Mouse (Mus musculus) thymus, adult 2 months (tissue): ENCODE results near the gene Det1. TPM values are rescaled to one million over a fixed set of nuclear protein-coding genes. Genes with fewer than 3 reads are reported as not detected.

Experiments used
- DNase-seq: peaks from one replicate; pipeline ENCODE4 v3.0.0; 2021
- H3K27ac ChIP-seq: fragments of 200-500 bp; 2 replicates; pipeline ENCODE4 v1.5.1; 2012; ENCODE audit warnings: low read length, control low read depth; ENCODE audit not compliant: control insufficient read depth, insufficient read depth
- H3K27me3 ChIP-seq: fragments of 200-500 bp; 2 replicates; pipeline ENCODE4 v1.6.1; 2012; ENCODE audit warnings: mild to moderate bottlenecking, low read length, moderate library complexity, mixed read lengths; ENCODE audit not compliant: control insufficient read depth, insufficient read depth
- H3K36me3 ChIP-seq: fragments of 200-500 bp; 2 replicates; pipeline ENCODE4 v1.6.1; 2012; ENCODE audit warnings: mild to moderate bottlenecking, low read length, moderate library complexity; ENCODE audit not compliant: control insufficient read depth, insufficient read depth
- H3K4me1 ChIP-seq: fragments of 200-500 bp; replicated peaks from 2 replicates; pipeline ENCODE4 v1.6.1; 2012; ENCODE audit warnings: low read length; ENCODE audit not compliant: control insufficient read depth, insufficient read depth
- H3K4me3 ChIP-seq: fragments of 200-500 bp; 2 replicates; pipeline ENCODE4 v1.5.1; 2012; ENCODE audit warnings: mild to moderate bottlenecking, low read length, control low read depth, moderate library complexity; ENCODE audit not compliant: control insufficient read depth, insufficient read depth
- CTCF ChIP-seq: fragments of 200-500 bp; IDR thresholded peaks from 2 replicates; pipeline ENCODE4 v1.5.1; 2012; ENCODE audit warnings: mild to moderate bottlenecking, control low read depth, low read length, moderate library complexity, borderline replicate concordance; ENCODE audit not compliant: control insufficient read depth, poor library complexity, insufficient read depth; ENCODE audit errors: extremely low read depth
- POLR2A ChIP-seq: fragments of 200-500 bp; IDR thresholded peaks from 2 replicates; pipeline ENCODE4 v1.6.1; 2012; ENCODE audit warnings: mild to moderate bottlenecking, low read length, control low read depth, moderate library complexity; ENCODE audit not compliant: control insufficient read depth, poor library complexity, insufficient read depth; ENCODE audit errors: extremely low read depth
- whole genome bisulfite sequencing: fragments of 180-500 bp; shearing (Covaris S2); methylation state at CpG from one replicate; pipeline ENCODE4 v1.1.7; 2018; 5-methylcytosine and 5-hydroxymethylcytosine counted together
- polyA plus RNA-seq: library from polyadenylated mRNA; depleted of rRNA; stranded (reverse); fragments of >200 nt; gene quantifications from 2 replicates; pipeline ENCODE4 v1.2.3, GENCODE M21; 2012

Gene Det1
- polyA plus RNA-seq, 1 experiment = 32.7 TPM

GRCm38 (mm10) chr7:78881607-78882468 lies 34.8 kb upstream of the Det1 start:
- TF ChIP-seq CTCF = no peak
- TF ChIP-seq POLR2A = no peak
- Histone ChIP-seq H3K27me3 (peaks cover 12% of the 10 kb centered on the region), H3K27ac (no peak overlapping the region), H3K4me3 (no peak overlapping the region), H3K36me3 (no peaks in the 10 kb centered on the region), H3K4me1 (peaks cover 18% of the 10 kb centered on the region)
- no peak for DNase-seq
- WGBS = 29% methylated on average over 16 of the region's 16 CpGs

GRCm38 (mm10) chr7:78872831-78873230 lies 25.8 kb upstream of the Det1 start:
- no peak overlapping the region for H3K4me3 ChIP-seq
- H3K36me3 ChIP-seq = no peaks in the 10 kb centered on the region
- DNase-seq = no peak
- H3K4me1 ChIP-seq = peaks cover 5% of the 10 kb centered on the region
- WGBS = 83% methylated on average over 5 of the region's 5 CpGs
- no peak overlapping the region for H3K27ac ChIP-seq
- H3K27me3 ChIP-seq = no peaks in the 10 kb centered on the region
- TF ChIP-seq POLR2A (no peak), CTCF (no peak)

GRCm38 (mm10) chr7:78872366-78872765 lies 25.3 kb upstream of the Det1 start:
- TF ChIP-seq POLR2A (no peak), CTCF (no peak)
- 56% methylated on average over 6 of the region's 6 CpGs for WGBS
- peaks cover 8% of the 10 kb centered on the region for H3K4me1 ChIP-seq
- H3K27ac ChIP-seq = no peak overlapping the region
- DNase-seq = no peak
- no peak overlapping the region for H3K4me3 ChIP-seq
- no peaks in the 10 kb centered on the region for H3K36me3 ChIP-seq
- H3K27me3 ChIP-seq = no peaks in the 10 kb centered on the region

GRCm38 (mm10) chr7:78868731-78869130 lies 21.7 kb upstream of the Det1 start:
- H3K27me3 ChIP-seq = no peaks in the 10 kb centered on the region
- H3K4me1 ChIP-seq = peaks cover 39% of the 10 kb centered on the region
- DNase-seq = no peak
- no peak for TF ChIP-seq POLR2A
- TF ChIP-seq CTCF = no peak
- WGBS = 44% methylated on average over 5 of the region's 5 CpGs
- H3K4me3 ChIP-seq = no peak overlapping the region
- H3K36me3 ChIP-seq = no peaks in the 10 kb centered on the region
- H3K27ac ChIP-seq = no peak overlapping the region

- H3K27me3 ChIP-seq = no peaks in the 10 kb centered on the region
- TF ChIP-seq CTCF = no peak
- WGBS = 12% methylated on average over 12 of the region's 12 CpGs
- peak; percentile 74 for DNase-seq
- no peaks in the 10 kb centered on the region for H3K36me3 ChIP-seq
- peaks cover 41% of the 10 kb centered on the region for H3K4me1 ChIP-seq
- H3K27ac ChIP-seq = peak overlapping the region; percentile 73
- no peak overlapping the region for H3K4me3 ChIP-seq
These were observed 18.3 kb upstream of the Det1 start for GRCm38 (mm10) chr7:78865212-78865949.

- TF ChIP-seq CTCF (no peak), POLR2A (no peak)
- peak overlapping the region; percentile 28 for H3K27ac ChIP-seq
- no peak overlapping the region for H3K4me3 ChIP-seq
- no peaks in the 10 kb centered on the region for H3K36me3 ChIP-seq
- WGBS = 34% methylated on average over 4 of the region's 4 CpGs
- no peaks in the 10 kb centered on the region for H3K27me3 ChIP-seq
- DNase-seq = no peak
- H3K4me1 ChIP-seq = peaks cover 41% of the 10 kb centered on the region
These were observed 17.4 kb upstream of the Det1 start for GRCm38 (mm10) chr7:78864446-78864802.
